Mouse (Mus musculus): ENCODE measurements around the gene Kyat1. TPM values are rescaled to one million over a fixed set of nuclear protein-coding genes. Genes with fewer than 3 reads are reported as not detected.
"Not testable (repeated sequence)": the region's sequence is repeated elsewhere in the genome, so short reads cannot be mapped to it uniquely, and the experiment has no call there.

The Kyat1 gene
- total RNA-seq, 2 experiments from 2014 or later = 14.3 to 15.2 TPM

GRCm38 (mm10) chr2:30161809-30162208, 43.8 kb downstream of the Kyat1 start:
- DNase-seq (ENCODE audit: extremely low spot score in 1 of 2, low spot score in 2 of 2) = no peak
- intact Hi-C loops (cut with DNase I) = loop anchor here (1.0 kb wide), 2 partner anchors 85 to 120 kb away; partner anchors contain the start of gene Pkn3
- peak; percentile 82 for TF ChIP-seq CTCF (IDR thresholded peaks at IDR 0.05)
- H3K27ac ChIP-seq = no peak overlapping the region
- no peak overlapping the region for H3K4me3 ChIP-seq

DNA sequence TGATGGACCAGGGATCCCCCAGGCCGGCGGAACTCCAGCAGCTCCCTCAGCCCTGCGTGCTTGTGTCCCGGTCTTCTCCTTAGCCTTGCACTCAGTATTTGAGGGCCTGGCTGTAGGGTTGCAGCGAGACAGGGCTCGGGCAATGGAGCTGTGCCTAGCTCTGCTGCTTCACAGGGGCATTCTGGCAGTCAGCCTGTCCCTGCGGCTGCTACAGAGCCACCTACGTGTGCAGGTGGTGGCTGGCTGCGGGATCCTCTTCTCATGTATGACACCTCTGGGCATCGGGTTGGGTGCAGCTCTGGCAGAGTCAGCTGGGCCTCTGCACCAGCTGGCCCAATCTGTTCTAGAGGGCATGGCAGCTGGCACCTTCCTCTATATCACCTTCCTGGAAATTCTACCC, 45.8 kb downstream of the Kyat1 start:
- H3K27ac ChIP-seq; intact Hi-C loops (cut with DNase I); H3K4me3 ChIP-seq; DNase-seq (ENCODE audit: extremely low spot score in 1 of 2, low spot score in 2 of 2): not testable (repeated sequence)

DNA sequence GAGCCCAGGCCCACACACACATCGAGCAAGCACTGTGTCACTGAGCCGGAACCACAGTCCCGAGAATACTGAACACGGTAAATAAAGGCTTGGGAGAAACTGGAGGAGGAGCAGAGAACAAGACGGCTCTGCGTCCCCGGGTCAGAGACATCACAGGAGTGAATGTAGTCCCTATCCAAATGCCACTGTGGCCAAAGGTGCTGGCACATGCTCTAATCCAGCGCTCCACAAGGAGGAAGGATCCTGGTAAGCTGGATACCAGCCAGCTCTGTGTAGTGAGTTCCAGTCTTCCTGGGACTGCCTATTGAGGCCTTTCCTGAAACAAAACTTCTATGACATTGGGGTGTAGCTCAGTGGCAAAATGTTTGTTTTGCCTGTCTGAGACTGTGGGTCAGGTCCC, 53.0 kb downstream of the Kyat1 start:
- no peak for DNase-seq (ENCODE audit: extremely low spot score in 1 of 2, low spot score in 2 of 2)
- no peak for TF ChIP-seq CTCF (IDR thresholded peaks at IDR 0.05)
- no peak overlapping the region for H3K27ac ChIP-seq
- no peak overlapping the region for H3K4me3 ChIP-seq
- intact Hi-C loops (cut with DNase I) = no loop called here

GRCm38 (mm10) chr2:30151840-30152239, 53.8 kb downstream of the Kyat1 start:
- Histone ChIP-seq H3K4me3 (no peak overlapping the region), H3K27ac (no peak overlapping the region)
- intact Hi-C loops (cut with DNase I) = no loop called here
- TF ChIP-seq CTCF (IDR thresholded peaks at IDR 0.05) = no peak
- DNase-seq (ENCODE audit: extremely low spot score in 1 of 2, low spot score in 2 of 2) = no peak

DNA sequence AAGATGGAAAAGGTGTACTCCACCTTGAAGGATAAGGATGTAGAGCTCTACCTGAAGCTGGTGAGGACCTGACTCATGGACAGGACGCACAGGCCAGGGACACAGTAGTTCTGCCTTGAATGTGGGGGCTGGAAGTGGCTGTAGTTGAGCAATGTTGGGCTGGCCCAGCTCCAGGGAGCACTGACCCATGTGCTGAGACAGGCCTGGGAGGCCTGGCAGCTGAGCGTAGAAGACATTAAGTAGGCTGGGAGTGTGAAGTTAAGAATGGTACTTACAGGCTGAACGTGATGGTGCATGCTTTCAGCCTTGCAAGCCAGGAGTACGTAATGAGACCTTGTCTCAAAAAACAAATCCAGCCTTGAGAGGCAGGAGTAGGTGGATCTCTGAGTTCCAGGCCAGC, 58.2 kb downstream of the Kyat1 start:
- intact Hi-C loops (cut with DNase I) = no loop called here
- Histone ChIP-seq H3K27ac (no peak overlapping the region), H3K4me3 (no peak overlapping the region)
- no peak for TF ChIP-seq CTCF (IDR thresholded peaks at IDR 0.05)
- no peak for DNase-seq (ENCODE audit: extremely low spot score in 1 of 2, low spot score in 2 of 2)

DNA sequence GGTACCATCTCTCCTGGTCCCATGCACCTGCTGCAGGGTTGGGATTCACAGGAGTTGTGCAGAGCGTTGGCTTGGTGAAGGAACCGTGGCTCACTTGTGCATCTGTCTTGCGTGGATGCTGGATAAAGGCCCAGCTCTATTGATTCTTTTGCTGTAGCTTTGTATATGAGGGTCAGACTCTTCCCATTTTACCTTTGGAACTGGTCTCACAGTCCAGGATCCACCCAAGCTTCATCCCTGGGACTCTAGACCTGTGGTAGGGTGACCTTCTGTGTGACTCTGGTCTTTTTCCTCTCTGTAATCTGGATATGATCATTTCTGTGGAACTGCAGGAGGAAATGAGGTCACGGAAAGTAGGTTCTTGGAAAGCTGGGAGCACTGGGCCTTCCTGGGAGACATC, 61.2 kb downstream of the Kyat1 start:
- no peak overlapping the region for H3K4me3 ChIP-seq
- DNase-seq (ENCODE audit: extremely low spot score in 1 of 2, low spot score in 2 of 2) = no peak
- TF ChIP-seq CTCF (IDR thresholded peaks at IDR 0.05) = no peak
- intact Hi-C loops (cut with DNase I) = no loop called here
- H3K27ac ChIP-seq = no peak overlapping the region

DNA sequence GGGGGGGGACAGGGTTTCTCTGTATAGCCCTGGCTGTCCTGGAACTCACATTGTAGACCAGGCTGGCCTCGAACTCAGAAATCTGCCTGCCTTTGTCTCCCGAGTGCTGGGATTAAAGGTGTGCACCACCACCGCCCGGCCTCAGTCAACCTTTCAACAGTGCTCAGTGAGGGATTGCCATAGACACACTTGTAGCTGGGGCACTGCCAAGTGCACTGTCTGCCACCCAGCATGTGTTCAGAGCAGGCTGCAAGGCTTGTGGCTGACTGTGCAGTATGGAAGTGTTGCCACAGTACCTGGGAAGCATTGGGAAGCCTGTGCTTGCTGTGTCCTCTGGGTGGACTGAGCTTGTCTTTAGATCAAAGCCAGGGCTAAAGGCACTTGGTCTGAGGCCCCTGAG, 65.6 kb downstream of the Kyat1 start:
- H3K4me3 ChIP-seq; intact Hi-C loops (cut with DNase I); H3K27ac ChIP-seq; DNase-seq (ENCODE audit: extremely low spot score in 1 of 2, low spot score in 2 of 2): not testable (repeated sequence)

- intact Hi-C loops (cut with DNase I) = no loop called here
- TF ChIP-seq CTCF (IDR thresholded peaks at IDR 0.05) = no peak
Measured at GRCm38 (mm10) chr2:30136458-30136857, 69.2 kb downstream of the Kyat1 start.

More at GRCm38 (mm10) chr2:30136458-30136857, 69.2 kb downstream of the Kyat1 start:
- Histone ChIP-seq H3K4me3 (no peak overlapping the region), H3K27ac (no peak overlapping the region)
- DNase-seq (ENCODE audit: extremely low spot score in 1 of 2, low spot score in 2 of 2) = no peak

Other genes starting within 250 kb of the Kyat1 start
- gene Sptan1, start 240.3 kb downstream of the Kyat1 start, total RNA-seq (2021) = 100 to 1,000 TPM; 878 to 928 TPM
- gene Wdr34, start 157.0 kb downstream of the Kyat1 start, total RNA-seq (2021) = 10 to 100 TPM; 40.7 to 41.0 TPM
- 100 to 1,000 TPM; 191 to 192 TPM for gene Set, start 148.5 kb downstream of the Kyat1 start, total RNA-seq (2021)
- gene Pkn3, start 128.2 kb downstream of the Kyat1 start, total RNA-seq (2021) = 1 to 10 TPM; 2.9 to 3.6 TPM
- gene Zdhhc12, start 112.2 kb downstream of the Kyat1 start, total RNA-seq (2021) = 1 to 10 TPM; 5.4 to 7.0 TPM
- 100 to 1,000 TPM; 163 to 171 TPM for gene Zer1, start 81.3 kb downstream of the Kyat1 start, total RNA-seq (2021)
- 10 to 100 TPM; 49.6 to 53.3 TPM for gene Tbc1d13, start 72.1 kb downstream of the Kyat1 start, total RNA-seq (2021)
- 10 to 100 TPM; 20.9 to 21.4 TPM for gene Endog, start 34.4 kb downstream of the Kyat1 start, total RNA-seq (2021)
- 10 to 100 TPM; 36.6 to 38.4 TPM for gene Spout1, start 27.4 kb downstream of the Kyat1 start, total RNA-seq (2021)
- 10 to 100 TPM; 60.8 to 62.0 TPM for gene Lrrc8a, start 31.9 kb upstream of the Kyat1 start, total RNA-seq (2021)
- gene Gm28035, start 34.7 kb upstream of the Kyat1 start, total RNA-seq (2021) = 10 to 100 TPM; 11.3 to 15.1 TPM
- 10 to 100 TPM; 21.7 to 27.3 TPM for gene Phyhd1, start 60.4 kb upstream of the Kyat1 start, total RNA-seq (2021)
- gene Gm28038, start 75.2 kb upstream of the Kyat1 start, total RNA-seq (2021) = not detected
- 10 to 100 TPM; 22.3 to 25.2 TPM for gene Dolk, start 80.5 kb upstream of the Kyat1 start, total RNA-seq (2021)
- 10 to 100 TPM; 21.8 to 23.5 TPM for gene Nup188, start 80.5 kb upstream of the Kyat1 start, total RNA-seq (2021)
- gene Sh3glb2, start 153.5 kb upstream of the Kyat1 start, total RNA-seq (2021) = 100 to 1,000 TPM; 291 to 312 TPM
- 100 to 1,000 TPM; 120 to 138 TPM for gene Miga2, start 158.4 kb upstream of the Kyat1 start, total RNA-seq (2021)
- gene Dolpp1, start 186.4 kb upstream of the Kyat1 start, total RNA-seq (2021) = 10 to 100 TPM; 25.8 to 26.8 TPM
- gene Crat, start 210.0 kb upstream of the Kyat1 start, total RNA-seq (2021) = 10 to 100 TPM; 56.5 to 58.2 TPM
- 100 to 1,000 TPM; 177 to 178 TPM for gene Ptpa, start 210.2 kb upstream of the Kyat1 start, total RNA-seq (2021)

All from left cerebral cortex, adult 2 months (tissue).